Mouse (Mus musculus) heart, postnatal 0 days (tissue): ENCODE measurements around the gene Sept6. TPM values are rescaled to one million over a fixed set of nuclear protein-coding genes. Genes with fewer than 3 reads are reported as not detected.
"Not testable (repeated sequence)": the region's sequence is repeated elsewhere in the genome, so short reads cannot be mapped to it uniquely, and the experiment has no call there.

Experiments used
- ATAC-seq: fragments of 200-750 bp; cut with Nextera tagmentation; 2 replicates; pipeline ENCODE4 v1.8.0; 2017; ENCODE audit warnings: low read depth, moderate number of reproducible peaks, moderate library complexity; ENCODE audit not compliant: insufficient read depth
- DNase-seq: peaks from one replicate; pipeline ENCODE4 v3.0.0-alpha.2; 2016; ENCODE audit warnings: low spot score
- H3K27ac ChIP-seq: fragments of 300-500 bp; sonication (generic); 2 replicates; pipeline ENCODE4 v1.5.1; 2014; ENCODE audit warnings: low read depth, mild to moderate bottlenecking
- H3K27me3 ChIP-seq: fragments of 300-500 bp; sonication (generic); 2 replicates; pipeline ENCODE4 v1.6.1; 2014; ENCODE audit warnings: low read length, mixed read lengths; ENCODE audit not compliant: control insufficient read depth, insufficient read depth
- H3K36me3 ChIP-seq: fragments of 300-500 bp; sonication (generic); replicated peaks from 2 replicates; pipeline ENCODE4 v1.6.1; 2014; ENCODE audit warnings: low read length, mixed read lengths; ENCODE audit not compliant: control insufficient read depth, insufficient read depth
- H3K4me1 ChIP-seq: fragments of 300-500 bp; sonication (generic); 2 replicates; pipeline ENCODE4 v1.6.1; 2014; ENCODE audit warnings: antibody characterized with exemption; ENCODE audit not compliant: control insufficient read depth, insufficient read depth
- H3K4me2 ChIP-seq: fragments of 300-500 bp; sonication (generic); 2 replicates; pipeline ENCODE4 v1.6.1; 2014; ENCODE audit warnings: low read depth, mild to moderate bottlenecking, low read length, moderate library complexity
- H3K4me3 ChIP-seq: fragments of 300-500 bp; sonication (generic); 2 replicates; pipeline ENCODE4 v1.5.1; 2014; ENCODE audit warnings: low read depth, low read length
- H3K9ac ChIP-seq: fragments of 300-500 bp; sonication (generic); replicated peaks from 2 replicates; pipeline ENCODE4 v1.6.1; 2014; ENCODE audit warnings: low read depth, low read length, mixed read lengths
- H3K9me3 ChIP-seq: fragments of 300-500 bp; sonication (generic); replicated peaks from 2 replicates; pipeline ENCODE4 v1.6.1; 2016; ENCODE audit warnings: low read length; ENCODE audit not compliant: control insufficient read depth
- CTCF ChIP-seq: IDR thresholded peaks from 2 replicates; pipeline ENCODE4 v1.5.1; 2016; ENCODE audit warnings: antibody characterized with exemption, control low read depth, low read depth
- EP300 ChIP-seq: IDR thresholded peaks from 2 replicates; pipeline ENCODE4 v1.6.1; 2016; ENCODE audit warnings: antibody characterized with exemption, low read depth
- WGBS: fragments of 180-500 bp; shearing (Covaris S2); extraction: QIAGEN DNeasy Blood & Tissue Kit; methylation state at CpG from one replicate; pipeline ENCODE4 v1.1.7; 2014; 5-methylcytosine and 5-hydroxymethylcytosine counted together
- polyA plus RNA-seq: library from polyadenylated mRNA; unstranded; fragments of >200 nt; fragmentation: Nextera tagmentation; extraction: Ambion mirVana; gene quantifications from 2 replicates; pipeline ENCODE4 v1.2.1, GENCODE M21; 2015
- total RNA-seq: library from RNA; depleted of rRNA; stranded (reverse); fragments of >200 nt; gene quantifications from 2 replicates; pipeline ENCODE4 v1.2.3, GENCODE M21; 2014; ENCODE audit warnings: low replicate concordance

Sept6 gene
- total and polyA plus RNA-seq, 2 experiments from 2014 or later: 22.3 to 73.5 TPM

DNA sequence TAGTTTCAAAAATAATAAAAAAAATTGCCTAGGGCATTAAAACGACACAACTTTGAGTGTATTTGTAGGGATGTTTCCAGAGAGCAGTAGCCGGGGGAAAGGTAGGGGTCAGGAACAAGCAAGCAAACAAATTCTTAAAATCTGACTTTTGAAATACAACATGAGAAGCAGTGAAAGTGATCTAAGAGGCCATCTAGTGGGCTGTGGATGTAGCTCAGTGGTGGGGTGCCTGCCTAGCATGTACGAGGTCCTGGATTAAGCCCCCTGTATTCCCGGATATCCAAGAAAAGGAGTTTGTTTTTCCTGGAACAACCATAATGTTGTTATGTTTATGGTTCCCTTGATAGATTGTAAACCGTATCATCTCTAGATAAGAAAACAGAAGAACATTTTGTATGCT lies 85.1 kb downstream of the Sept6 start:
- Histone ChIP-seq H3K4me2 (no peak overlapping the region), H3K4me1 (no peaks in the 10 kb centered on the region), H3K9ac (no peak overlapping the region), H3K27ac (no peak overlapping the region), H3K4me3 (no peak overlapping the region), H3K27me3 (no peaks in the 10 kb centered on the region), H3K9me3 (no peaks in the 10 kb centered on the region), H3K36me3 (no peaks in the 10 kb centered on the region)
- WGBS: 19% methylated on average over 5 of the region's 5 CpGs
- no peak for DNase-seq
- no peak for ATAC-seq
- no peak for TF ChIP-seq EP300
- peak; percentile 20; the same call in 1 of the 2 replicates for TF ChIP-seq CTCF

DNA sequence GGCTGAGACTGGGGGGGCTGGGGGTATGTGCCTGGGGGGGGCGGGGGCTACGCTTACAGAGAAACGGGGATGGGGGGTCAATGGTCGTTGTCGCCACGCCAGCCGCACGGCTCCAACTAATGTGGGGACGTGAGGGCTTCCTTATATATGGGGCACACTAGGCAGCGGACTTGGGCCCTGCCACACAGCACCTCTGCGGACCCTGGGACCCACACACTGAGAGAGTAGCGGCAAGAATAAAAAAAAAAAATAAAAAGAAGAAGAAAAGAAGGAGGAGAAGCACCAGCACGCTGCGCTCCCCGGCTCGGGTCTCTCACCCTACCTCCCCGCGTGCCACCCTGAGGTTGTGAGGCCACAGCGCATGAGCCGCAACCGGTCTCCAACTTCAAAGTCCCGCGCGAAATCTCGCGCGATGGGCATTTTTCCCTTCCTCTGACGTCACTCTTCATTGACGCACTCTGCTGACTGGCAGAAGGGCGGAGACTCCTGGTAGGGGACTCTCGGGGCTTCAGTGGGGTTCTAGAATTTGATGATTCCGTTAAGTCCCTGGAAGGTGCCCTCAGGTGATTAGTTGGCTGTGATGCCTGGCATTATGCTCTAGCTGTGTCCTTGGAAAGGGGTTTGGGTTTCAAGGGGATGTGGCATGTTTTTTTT lies 88.4 kb downstream of the Sept6 start:
- no peaks in the 10 kb centered on the region for H3K9me3 ChIP-seq
- peak; percentile 95 for ATAC-seq
- peak overlapping the region; percentile 89 for H3K4me2 ChIP-seq
- H3K4me3 ChIP-seq: peak overlapping the region; percentile 59
- no peaks in the 10 kb centered on the region for H3K27me3 ChIP-seq
- H3K36me3 ChIP-seq: no peaks in the 10 kb centered on the region
- TF ChIP-seq CTCF (no peak), EP300 (peak; percentile 57; the same call in 1 of the 2 replicates)
- peak overlapping the region; percentile 78 for H3K27ac ChIP-seq
- H3K9ac ChIP-seq: peak overlapping the region; percentile 57
- 14% methylated on average over 30 of the region's 32 CpGs for WGBS
- DNase-seq: peak; percentile 89
- no peaks in the 10 kb centered on the region for H3K4me1 ChIP-seq

DNA sequence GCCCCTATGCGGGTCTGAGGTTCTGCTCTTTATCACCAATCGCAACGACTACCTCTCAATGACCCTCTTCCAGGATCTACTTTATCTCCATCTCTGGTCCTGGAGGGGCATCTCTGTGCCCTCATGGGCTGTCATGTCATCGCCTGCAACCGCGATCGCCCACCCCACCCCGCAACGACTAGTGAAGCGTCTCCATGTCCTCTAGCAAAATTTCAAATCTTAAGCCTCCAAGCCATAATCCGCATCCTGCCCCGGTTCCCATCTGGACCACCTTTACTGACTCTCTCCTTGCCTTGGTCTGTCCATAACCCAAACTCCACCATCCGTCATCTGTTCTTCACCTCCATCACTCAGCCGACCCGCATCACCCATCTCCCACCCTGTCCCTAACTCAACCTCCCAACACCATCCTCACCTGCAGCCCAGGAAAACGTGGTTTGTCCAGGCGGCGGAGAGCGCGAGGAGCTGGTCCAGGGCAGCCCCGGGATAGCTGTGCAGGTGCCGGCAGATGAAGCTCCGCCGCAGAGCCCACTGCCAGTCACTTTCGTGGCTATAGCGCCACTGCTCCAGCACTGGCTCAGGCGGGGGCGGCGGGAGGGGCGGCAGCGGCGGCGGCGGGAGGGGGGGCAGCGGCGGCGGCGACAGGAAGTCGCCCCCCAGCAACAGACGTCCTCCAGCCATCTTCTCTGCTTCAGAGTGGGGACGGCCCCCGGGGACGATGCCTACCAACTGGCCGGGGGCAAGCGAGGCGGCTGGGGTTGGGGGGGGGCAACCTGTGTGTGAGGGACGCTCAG lies 89.1 kb downstream of the Sept6 start, which contains the start of gene Nkrf:
Nkrf (minus strand) TSS at position 579 of the 794 bp plus-strand sequence.
- Histone ChIP-seq H3K9ac (peak within 1 kb of the TSS; percentile 57), H3K36me3 (no peaks in the 10 kb centered on the region), H3K4me1 (no peaks in the 10 kb centered on the region), H3K27me3 (no peaks in the 10 kb centered on the region), H3K4me3 (peak within 1 kb of the TSS; percentile 59), H3K4me2 (peak within 1 kb of the TSS; percentile 89), H3K27ac (peak within 1 kb of the TSS; percentile 78), H3K9me3 (no peaks in the 10 kb centered on the region)
- 16% methylated on average over 36 of the region's 47 CpGs for WGBS
- peak; percentile 40 for ATAC-seq
- DNase-seq: no peak
- TF ChIP-seq CTCF (no peak), EP300 (no peak)

DNA sequence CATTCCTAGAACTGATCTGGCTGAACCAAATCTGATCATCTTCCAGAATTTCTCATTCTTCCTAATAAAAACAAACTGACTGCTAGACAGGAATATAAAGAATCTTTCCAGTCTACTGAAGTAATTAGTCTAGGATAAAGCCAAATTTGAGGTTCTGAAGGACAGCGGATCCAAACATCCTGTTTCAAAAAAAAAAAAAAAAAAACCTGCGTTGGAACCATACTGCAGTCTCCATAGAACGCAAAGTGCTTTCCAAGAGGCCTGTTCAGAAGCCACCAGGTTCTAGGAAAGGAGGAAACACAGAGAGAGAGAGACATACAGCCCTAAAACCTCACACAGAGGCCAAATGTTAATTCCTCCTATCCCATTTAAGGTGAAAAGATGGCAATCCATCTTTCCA lies 89.9 kb downstream of the Sept6 start:
- WGBS: 35% methylated on average over 3 of the region's 3 CpGs
- Histone ChIP-seq H3K4me2 (no peak overlapping the region; the same call in 1 of the 2 replicates), H3K9ac (no peak overlapping the region), H3K4me1 (no peaks in the 10 kb centered on the region), H3K9me3 (no peaks in the 10 kb centered on the region), H3K27me3 (no peaks in the 10 kb centered on the region), H3K36me3 (no peaks in the 10 kb centered on the region), H3K27ac (no peak overlapping the region), H3K4me3 (0 out of 2 replicates have a peak overlapping the region, but pooled peaks have one; percentile 59)
- DNase-seq (no peak), ATAC-seq (no peak)
- TF ChIP-seq CTCF: no peak
- no peak for TF ChIP-seq EP300

DNA sequence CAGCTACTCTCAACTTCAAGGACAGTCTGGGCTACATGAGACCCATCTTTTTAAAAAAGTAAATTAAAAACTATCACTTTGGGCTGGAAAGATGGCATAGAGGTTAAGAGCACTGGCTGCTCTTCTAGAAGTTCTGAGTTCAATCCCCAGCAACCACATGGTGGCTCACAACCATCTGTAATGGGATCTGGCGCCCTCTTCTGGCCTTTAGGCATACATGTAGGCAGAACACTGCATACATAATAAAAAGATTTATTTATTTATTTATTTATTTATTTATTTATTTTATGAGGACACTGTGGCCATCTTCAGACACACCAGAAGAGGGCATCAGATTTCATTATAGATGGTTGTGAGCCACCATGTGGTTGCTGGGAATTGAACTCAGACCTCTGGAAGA lies 92.7 kb downstream of the Sept6 start:
- not testable (repeated sequence) for ATAC-seq, H3K9ac ChIP-seq, DNase-seq, H3K4me3 ChIP-seq, H3K4me2 ChIP-seq, H3K9me3 ChIP-seq, H3K36me3 ChIP-seq, H3K4me1 ChIP-seq, H3K27ac ChIP-seq, H3K27me3 ChIP-seq
- 45% methylated on average over 1 of the region's 1 CpGs for WGBS
- peak; percentile 20; the same call in 1 of the 2 replicates for TF ChIP-seq CTCF
